Mouse (Mus musculus): ENCODE data around the gene Rnase10.

DNA sequence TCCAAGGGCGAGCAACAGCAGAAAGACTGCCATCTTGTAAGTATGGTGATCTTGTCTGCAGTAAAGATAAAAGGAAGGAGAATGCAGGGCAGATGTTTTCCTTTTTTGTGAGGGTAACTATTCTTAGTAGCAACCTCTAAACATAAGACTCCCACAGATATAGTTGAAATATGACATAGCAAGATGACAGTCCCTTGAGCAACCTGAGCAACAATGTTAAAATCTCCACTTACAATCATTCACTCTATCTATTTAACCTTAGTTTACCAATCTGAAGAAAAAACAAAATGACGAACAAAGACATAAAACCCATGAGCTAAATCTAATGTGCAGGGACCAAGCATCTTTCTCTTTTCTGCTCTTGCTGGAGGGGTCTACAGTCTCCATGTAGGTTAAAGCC, 42.5 kb downstream of the Rnase10 start, which contains the start of gene Rnase11:
- TF ChIP-seq CTCF (IDR thresholded peaks at IDR 0.05; ENCODE audit: borderline replicate concordance, extremely low read depth, insufficient read depth, insufficient read length) = no peak
- no peak for TF ChIP-seq POLR2A (IDR thresholded peaks at IDR 0.05; ENCODE audit: borderline replicate concordance, extremely low read depth, insufficient read depth, insufficient read length, poor library complexity, severe bottlenecking)

Data from brain, embryonic 14.5 days (tissue).